Mouse (Mus musculus) heart, adult 2 months (tissue): ENCODE data around the gene Ctrc.

Experiments used
- CTCF ChIP-seq: fragments of 200-600 bp; IDR thresholded peaks from 2 replicates; pipeline ENCODE4 v1.8.1; 2022; ENCODE audit warnings: antibody characterized with exemption, mild to moderate bottlenecking, moderate library complexity
- EP300 ChIP-seq: fragments of 200-500 bp; IDR thresholded peaks from 2 replicates; pipeline ENCODE4 v1.6.1; 2011; ENCODE audit warnings: low read depth, low read length, control low read depth; ENCODE audit not compliant: insufficient read depth

GRCm38 (mm10) chr4:141872977-141873376 is 26.8 kb upstream of the Ctrc start:
- TF ChIP-seq CTCF (no peak), EP300 (no peak)
